Mouse (Mus musculus) cerebellum, postnatal 36 days (tissue): ENCODE results near the gene Tecrl.

Experiments
- DNase-seq, 2 experiments: peaks; one replicate each; pipeline ENCODE4 v3.0.0; 2021 to 2022; ENCODE audit warnings: mixed read lengths in 2 of 2

Gene Tecrl

DNA sequence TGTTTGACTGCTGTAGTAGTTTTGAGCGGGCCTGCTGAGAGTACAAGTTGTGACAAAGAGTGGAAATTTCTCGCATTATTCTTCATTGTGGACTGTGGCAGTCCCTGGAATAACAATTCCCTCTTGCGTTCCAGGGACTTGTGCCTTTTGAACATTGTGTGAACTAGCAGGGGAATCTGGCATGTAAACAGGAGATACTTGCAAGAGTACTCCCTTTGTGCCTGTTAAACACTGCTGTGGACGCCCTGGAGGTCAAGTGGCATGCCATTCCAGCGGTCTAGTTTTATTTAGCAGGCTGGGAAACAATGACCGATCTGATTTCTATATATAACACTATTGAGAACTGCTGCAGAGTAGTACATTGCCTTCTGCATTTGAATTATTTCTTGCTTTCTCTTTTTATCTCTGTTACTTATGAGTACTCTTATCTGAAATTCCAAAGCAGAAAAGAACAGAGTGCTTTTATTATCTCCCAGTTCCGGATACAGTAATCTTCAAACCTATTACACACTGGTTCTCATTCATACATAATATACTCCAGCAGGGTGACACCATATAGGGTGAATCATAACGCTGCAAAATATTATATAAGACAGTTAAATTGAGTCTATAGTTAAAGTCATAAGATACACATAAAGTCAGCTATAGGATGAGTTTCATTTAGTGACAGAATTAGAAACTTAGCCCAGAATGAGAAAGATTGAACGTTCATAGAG is at the start of gene Tecrl:
Tecrl (minus strand) TSS at position 350 of the 716 bp plus-strand sequence.
- no peak for DNase-seq

DNA sequence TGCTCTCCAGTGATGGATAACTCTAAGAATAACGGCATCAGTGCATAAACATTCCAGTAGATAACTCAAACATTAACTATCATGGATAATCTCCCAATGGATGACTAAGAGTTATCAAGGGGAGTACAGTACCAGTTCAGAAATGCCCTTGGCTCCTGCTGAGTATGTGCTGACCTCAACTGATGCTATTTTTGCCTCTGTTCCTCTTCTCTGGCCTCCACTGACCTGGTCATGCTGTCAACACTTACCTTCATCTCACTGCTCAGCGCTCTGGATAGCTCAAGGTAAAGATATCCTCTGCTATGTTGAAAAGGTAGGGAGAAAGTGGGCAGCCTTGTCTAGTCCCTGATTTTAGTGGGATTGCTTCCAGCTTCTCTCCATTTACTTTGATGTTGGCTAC is 30.0 kb upstream of the Tecrl start:
- no peak for DNase-seq

DNA sequence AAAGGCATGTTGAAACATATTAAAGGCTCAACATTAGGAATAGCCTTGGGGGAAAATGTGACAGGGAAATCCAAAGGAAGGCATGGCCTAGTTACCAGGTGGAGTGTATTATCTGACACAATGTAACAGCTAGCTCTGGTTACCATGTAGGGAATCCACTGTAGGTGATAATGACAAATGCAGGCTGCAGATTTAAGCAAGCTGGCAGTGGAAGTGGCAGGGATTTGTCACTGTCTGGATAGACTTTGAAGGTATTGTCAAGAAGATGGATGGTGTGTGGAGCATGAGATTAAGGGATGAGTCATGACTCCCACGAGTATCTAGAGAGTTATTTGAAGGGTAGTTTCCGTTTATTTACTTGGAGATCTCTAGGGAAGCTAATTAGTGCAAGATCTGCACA is 3.4 kb downstream of the Tecrl start:
- no peak for DNase-seq

DNA sequence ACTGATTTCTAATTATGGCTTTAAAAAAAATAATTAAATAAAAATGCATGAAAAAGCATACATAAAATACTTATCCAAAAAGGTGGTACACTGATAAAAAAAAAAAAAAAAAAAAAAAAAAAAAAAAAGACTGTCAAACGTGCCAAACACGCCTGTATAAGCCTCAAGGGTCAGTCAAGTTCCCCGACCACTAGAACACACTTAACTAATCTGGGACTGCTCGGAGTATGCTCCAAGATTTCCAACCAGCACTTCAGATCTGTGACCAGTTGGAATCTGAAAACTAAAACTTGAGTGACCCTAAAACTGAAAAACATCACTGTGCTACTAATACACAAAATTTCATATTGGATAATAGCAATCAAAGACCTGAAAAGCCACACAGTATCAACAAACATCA is 15.9 kb downstream of the Tecrl start:
- DNase-seq: no peak

DNA sequence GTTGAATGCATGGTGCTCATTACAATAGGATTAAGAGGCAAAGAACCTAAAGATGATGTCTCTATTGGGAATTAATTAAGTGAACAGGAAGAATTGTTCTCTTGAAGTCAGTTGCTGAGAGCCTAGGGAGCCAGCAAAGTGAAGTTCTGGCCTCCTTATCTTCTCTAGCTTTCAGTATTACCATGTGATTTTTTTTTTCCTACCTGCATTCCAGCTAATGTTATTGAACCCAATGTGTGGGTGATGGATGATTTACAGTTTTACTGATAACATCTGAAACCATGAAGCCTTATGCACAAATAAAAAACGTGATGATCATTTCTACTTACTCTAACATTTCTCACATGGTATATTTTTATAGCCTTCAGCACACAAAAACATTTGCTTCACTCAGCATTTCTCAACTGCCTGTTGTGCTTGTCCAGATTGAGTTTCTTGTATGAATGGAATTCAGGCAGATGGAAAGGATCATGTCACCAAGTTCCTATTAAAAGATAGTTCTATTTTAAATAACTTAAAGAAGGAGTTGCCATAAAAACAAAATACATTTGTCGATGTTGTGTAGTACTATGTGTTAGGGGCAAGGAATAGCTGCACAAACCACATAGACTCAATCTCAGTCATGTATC is 87.7 kb downstream of the Tecrl start:
- DNase-seq: no peak

DNA sequence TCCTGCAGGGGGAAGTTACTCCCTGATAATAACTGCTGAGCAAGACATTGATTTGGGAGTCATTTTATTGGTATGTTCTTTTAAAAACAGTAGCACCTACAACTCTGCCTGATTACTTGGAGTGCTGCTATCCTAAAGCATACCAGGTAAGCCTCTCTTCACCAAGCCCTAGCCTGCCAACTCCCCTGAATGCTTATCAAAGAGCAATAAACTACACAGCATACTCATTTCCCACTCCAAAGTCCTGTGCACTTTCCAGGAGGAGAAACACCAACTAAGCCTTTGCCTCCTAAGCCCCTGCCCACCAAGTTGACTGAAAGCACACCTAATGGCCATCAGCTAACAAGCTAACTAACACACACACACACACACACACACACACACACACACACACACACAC is 94.9 kb downstream of the Tecrl start:
- DNase-seq: no peak

DNA sequence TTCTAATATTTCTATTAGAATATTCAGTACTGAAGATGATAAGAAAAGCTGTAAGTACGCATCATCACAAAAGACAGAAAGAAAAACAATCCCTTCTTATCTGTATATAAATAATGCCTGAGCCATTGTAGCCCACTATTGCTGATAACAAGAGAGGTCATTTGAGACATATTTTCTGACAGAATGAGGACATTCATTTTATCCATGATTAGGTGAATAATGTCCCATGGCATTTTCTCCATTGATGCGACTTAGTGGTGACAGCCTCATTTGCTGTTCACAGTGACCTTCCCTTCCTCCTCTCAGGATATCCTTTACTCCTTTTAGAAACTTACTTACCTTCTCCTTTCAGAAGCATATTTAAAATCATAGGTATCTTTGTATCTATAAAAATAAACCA is 100.9 kb downstream of the Tecrl start:
- DNase-seq: no peak

DNA sequence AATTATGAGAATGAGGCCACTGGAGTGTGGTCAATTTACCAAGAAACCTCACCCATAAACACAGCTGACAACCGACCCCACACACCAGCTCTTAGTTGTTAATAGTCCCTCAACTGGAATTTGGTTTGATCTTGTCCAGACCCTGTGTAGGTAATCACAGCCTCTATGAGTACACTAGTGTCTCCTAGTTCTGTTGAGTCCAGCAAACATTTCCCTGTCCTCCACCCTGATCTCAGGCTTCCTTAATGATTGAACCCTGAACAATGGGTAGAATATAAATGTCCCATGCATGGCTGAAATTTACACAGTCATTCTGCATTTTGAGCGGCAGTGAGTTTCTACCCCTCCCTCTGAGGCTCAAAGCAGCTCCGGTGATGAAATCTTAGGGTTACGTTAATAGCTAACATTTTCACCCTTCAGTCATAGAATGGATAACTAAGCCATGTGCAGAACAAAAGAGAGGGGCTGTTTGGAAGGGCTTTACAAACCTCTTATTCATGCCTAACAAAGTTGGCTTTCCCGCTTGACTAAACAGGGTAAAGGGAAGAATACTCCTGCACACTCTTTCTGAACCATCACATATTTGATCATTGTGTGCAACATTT is 116.0 kb downstream of the Tecrl start:
- DNase-seq: no peak
